Mouse (Mus musculus) hindbrain, embryonic 15.5 days (tissue): Measurements from ENCODE around the gene Gm5678. TPM values are rescaled to one million over a fixed set of nuclear protein-coding genes. Genes with fewer than 3 reads are reported as not detected.

Source experiments
- ATAC-seq: fragments of 200-750 bp; cut with Nextera tagmentation; 2 replicates; pipeline ENCODE4 v1.8.0; 2017; ENCODE audit warnings: low read depth, moderate number of reproducible peaks, moderate TSS enrichment; ENCODE audit not compliant: low FRiP score
- H3K27ac ChIP-seq: fragments of 300-500 bp; sonication (generic); replicated peaks from 2 replicates; pipeline ENCODE4 v1.5.1; 2015; ENCODE audit warnings: mild to moderate bottlenecking, inconsistent platforms
- H3K27me3 ChIP-seq: fragments of 300-500 bp; sonication (generic); 2 replicates; pipeline ENCODE4 v1.6.1; 2015; ENCODE audit warnings: control low read depth, inconsistent platforms
- H3K36me3 ChIP-seq: fragments of 300-500 bp; sonication (generic); 2 replicates; pipeline ENCODE4 v1.6.1; 2015; ENCODE audit warnings: control low read depth, inconsistent platforms
- H3K4me1 ChIP-seq: fragments of 300-500 bp; sonication (generic); replicated peaks from 2 replicates; pipeline ENCODE4 v1.6.1; 2015; ENCODE audit warnings: control low read depth, inconsistent platforms
- H3K4me2 ChIP-seq: fragments of 300-500 bp; sonication (generic); 2 replicates; pipeline ENCODE4 v1.6.1; 2015; ENCODE audit warnings: moderate library complexity, mild to moderate bottlenecking, inconsistent platforms
- H3K4me3 ChIP-seq: fragments of 300-500 bp; sonication (generic); 2 replicates; pipeline ENCODE4 v1.5.1; 2015; ENCODE audit warnings: mild to moderate bottlenecking, inconsistent platforms
- H3K9ac ChIP-seq: fragments of 300-500 bp; sonication (generic); 2 replicates; pipeline ENCODE4 v1.6.1; 2015; ENCODE audit warnings: inconsistent platforms
- H3K9me3 ChIP-seq: fragments of 300-500 bp; sonication (generic); 2 replicates; pipeline ENCODE4 v1.6.1; 2016; ENCODE audit warnings: control low read depth, inconsistent platforms
- whole genome bisulfite sequencing: fragments of 180-500 bp; shearing (Covaris S2); methylation state at CpG from one replicate; pipeline ENCODE4 v1.1.7; 2015; 5-methylcytosine and 5-hydroxymethylcytosine counted together
- polyA plus RNA-seq: library from polyadenylated mRNA; unstranded; fragments of >200 nt; fragmentation: Nextera tagmentation; extraction: Ambion mirVana; gene quantifications from 2 replicates; pipeline ENCODE4 v1.2.1, GENCODE M21; 2015

The Gm5678 gene
- polyA plus RNA-seq, 1 experiment from 2014 or later = not detected

GRCm38 (mm10) chr16:93594448-93594847, 33.4 kb upstream of the Gm5678 start:
- no peak overlapping the region for H3K4me3 ChIP-seq
- no peak for ATAC-seq
- 94% methylated on average over 10 of the region's 10 CpGs for WGBS
- no peak overlapping the region for H3K27ac ChIP-seq
- H3K4me1 ChIP-seq = no peaks in the 10 kb centered on the region
- no peak overlapping the region for H3K4me2 ChIP-seq
- H3K9ac ChIP-seq = no peak overlapping the region
- H3K36me3 ChIP-seq = peaks cover 52% of the 10 kb centered on the region
- no peaks in the 10 kb centered on the region for H3K9me3 ChIP-seq
- no peaks in the 10 kb centered on the region for H3K27me3 ChIP-seq

- WGBS = 90% methylated on average over 5 of the region's 5 CpGs
- no peak overlapping the region for H3K27ac ChIP-seq
- no peak for ATAC-seq
- no peak overlapping the region for H3K9ac ChIP-seq
- H3K27me3 ChIP-seq = no peaks in the 10 kb centered on the region
- no peaks in the 10 kb centered on the region for H3K4me1 ChIP-seq
- H3K4me2 ChIP-seq = no peak overlapping the region
- H3K36me3 ChIP-seq = peaks cover 39% of the 10 kb centered on the region
- no peak overlapping the region for H3K4me3 ChIP-seq
- H3K9me3 ChIP-seq = no peaks in the 10 kb centered on the region
Measured at GRCm38 (mm10) chr16:93595766-93596165, 32.1 kb upstream of the Gm5678 start.

- H3K4me1 ChIP-seq = no peaks in the 10 kb centered on the region
- no peak overlapping the region for H3K4me2 ChIP-seq
- H3K27ac ChIP-seq = no peak overlapping the region
- peaks cover 35% of the 10 kb centered on the region for H3K36me3 ChIP-seq
- WGBS = 96% methylated on average over 7 of the region's 7 CpGs
- H3K4me3 ChIP-seq = no peak overlapping the region
- no peak for ATAC-seq
- no peaks in the 10 kb centered on the region for H3K9me3 ChIP-seq
- H3K27me3 ChIP-seq = no peaks in the 10 kb centered on the region
- H3K9ac ChIP-seq = no peak overlapping the region
Measured at GRCm38 (mm10) chr16:93596807-93597206, 31.1 kb upstream of the Gm5678 start.

- 93% methylated on average over 9 of the region's 9 CpGs for WGBS
- Histone ChIP-seq H3K9me3 (no peaks in the 10 kb centered on the region), H3K4me1 (no peaks in the 10 kb centered on the region), H3K36me3 (peaks cover 35% of the 10 kb centered on the region), H3K9ac (no peak overlapping the region), H3K4me3 (no peak overlapping the region), H3K27ac (no peak overlapping the region), H3K27me3 (no peaks in the 10 kb centered on the region), H3K4me2 (no peak overlapping the region)
- ATAC-seq = no peak
Measured at GRCm38 (mm10) chr16:93597551-93597950, 30.3 kb upstream of the Gm5678 start.

DNA sequence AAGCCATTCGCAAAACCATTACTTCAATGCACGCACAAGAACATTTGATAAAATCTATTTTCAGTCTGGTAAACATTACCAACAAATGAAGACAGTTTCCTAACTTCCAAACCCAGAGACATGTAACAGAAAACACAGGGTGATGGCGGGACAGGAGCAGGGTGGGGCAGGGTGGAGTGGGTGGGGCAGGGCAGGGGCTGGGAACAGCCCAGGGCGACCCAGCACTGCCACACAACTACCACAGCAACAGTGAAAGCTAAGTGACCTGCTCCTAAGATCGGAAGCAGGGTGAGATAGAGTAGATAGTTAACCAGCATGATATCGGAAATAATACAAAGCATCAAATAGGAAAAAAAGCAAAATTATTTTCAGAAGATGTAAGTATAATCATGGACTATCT, 28.4 kb upstream of the Gm5678 start:
- H3K4me1 ChIP-seq = peaks cover 9% of the 10 kb centered on the region
- no peak overlapping the region for H3K4me2 ChIP-seq
- no peak overlapping the region for H3K4me3 ChIP-seq
- H3K9ac ChIP-seq = no peak overlapping the region
- H3K36me3 ChIP-seq = peaks cover 23% of the 10 kb centered on the region
- ATAC-seq = no peak
- H3K27ac ChIP-seq = no peak overlapping the region
- 93% methylated on average over 6 of the region's 6 CpGs for WGBS
- H3K9me3 ChIP-seq = no peaks in the 10 kb centered on the region
- no peaks in the 10 kb centered on the region for H3K27me3 ChIP-seq

GRCm38 (mm10) chr16:93603439-93604212, 24.3 kb upstream of the Gm5678 start, which contains the start of gene Setd4:
TSS of gene Setd4 (minus strand) at chr16:93604063.
- peaks cover 24% of the 10 kb centered on the region for H3K4me1 ChIP-seq
- no peaks in the 10 kb centered on the region for H3K9me3 ChIP-seq
- H3K9ac ChIP-seq = peak within 1 kb of the TSS; percentile 80
- peak within 1 kb of the TSS; percentile 83 for H3K4me2 ChIP-seq
- under 1% methylated on average over 55 of the region's 55 CpGs for WGBS
- peak within 1 kb of the TSS; percentile 71 for H3K4me3 ChIP-seq
- H3K27me3 ChIP-seq = no peaks in the 10 kb centered on the region
- H3K27ac ChIP-seq = peak within 1 kb of the TSS; percentile 92
- ATAC-seq = peak; percentile 94
- peaks cover 4% of the 10 kb centered on the region; the same call in 1 of the 2 replicates for H3K36me3 ChIP-seq

DNA sequence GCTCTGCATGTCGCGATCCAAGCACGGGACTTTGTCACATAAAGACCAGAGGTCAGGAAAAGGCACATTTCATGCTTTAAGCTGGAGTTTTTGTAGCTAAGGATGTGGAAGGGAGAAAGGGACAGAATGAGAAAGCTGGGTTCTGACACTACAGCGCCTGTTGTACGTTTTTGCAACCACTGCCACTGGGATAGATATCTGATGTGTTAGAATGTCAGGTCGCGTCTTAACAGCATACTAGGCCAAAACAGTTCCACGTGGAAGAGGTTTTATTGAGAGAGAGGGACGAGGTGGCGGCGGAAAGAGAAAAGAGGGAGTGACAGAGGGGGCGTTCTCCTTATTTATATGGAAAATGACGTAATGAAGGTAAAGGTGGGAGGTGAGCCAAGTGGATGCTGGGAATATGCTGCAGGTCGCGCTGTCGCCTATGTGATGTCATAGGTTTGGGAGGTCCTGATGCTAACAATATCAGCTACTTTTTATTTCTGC, 23.4 kb upstream of the Gm5678 start:
- H3K4me3 ChIP-seq = peak overlapping the region; percentile 71
- no peaks in the 10 kb centered on the region for H3K27me3 ChIP-seq
- no peaks in the 10 kb centered on the region for H3K9me3 ChIP-seq
- 5% methylated on average over 16 of the region's 16 CpGs for WGBS
- peaks cover 33% of the 10 kb centered on the region for H3K4me1 ChIP-seq
- peak overlapping the region; percentile 80 for H3K9ac ChIP-seq
- no peaks in the 10 kb centered on the region for H3K36me3 ChIP-seq
- H3K27ac ChIP-seq = peak overlapping the region; percentile 92
- ATAC-seq = no peak
- peak overlapping the region; percentile 83 for H3K4me2 ChIP-seq

- H3K4me3 ChIP-seq = peak within 1 kb of the TSS; percentile 71
- peaks cover 5% of the 10 kb centered on the region; the same call in 1 of the 2 replicates for H3K36me3 ChIP-seq
- peak within 1 kb of the TSS; percentile 83 for H3K4me2 ChIP-seq
- peaks cover 38% of the 10 kb centered on the region for H3K4me1 ChIP-seq
- no peak for ATAC-seq
- peak within 1 kb of the TSS; percentile 92 for H3K27ac ChIP-seq
- peak within 1 kb of the TSS; percentile 25; the same call in 1 of the 2 replicates for H3K9ac ChIP-seq
- no peaks in the 10 kb centered on the region for H3K9me3 ChIP-seq
- 48% methylated on average over 4 of the region's 4 CpGs for WGBS
- no peaks in the 10 kb centered on the region for H3K27me3 ChIP-seq
Measured at GRCm38 (mm10) chr16:93605553-93605952, 22.3 kb upstream of the Gm5678 start, which contains the start of gene Cbr1. TSS of gene Cbr1 (plus strand) at chr16:93605853.

GRCm38 (mm10) chr16:93606146-93606545, 21.8 kb upstream of the Gm5678 start:
- peaks cover 6% of the 10 kb centered on the region for H3K36me3 ChIP-seq
- no peak overlapping the region for H3K4me2 ChIP-seq
- H3K9ac ChIP-seq = no peak overlapping the region
- no peaks in the 10 kb centered on the region for H3K27me3 ChIP-seq
- no peak overlapping the region for H3K4me3 ChIP-seq
- H3K27ac ChIP-seq = no peak overlapping the region
- H3K9me3 ChIP-seq = no peaks in the 10 kb centered on the region
- 90% methylated on average over 7 of the region's 7 CpGs for WGBS
- peaks cover 38% of the 10 kb centered on the region for H3K4me1 ChIP-seq
- no peak for ATAC-seq

DNA sequence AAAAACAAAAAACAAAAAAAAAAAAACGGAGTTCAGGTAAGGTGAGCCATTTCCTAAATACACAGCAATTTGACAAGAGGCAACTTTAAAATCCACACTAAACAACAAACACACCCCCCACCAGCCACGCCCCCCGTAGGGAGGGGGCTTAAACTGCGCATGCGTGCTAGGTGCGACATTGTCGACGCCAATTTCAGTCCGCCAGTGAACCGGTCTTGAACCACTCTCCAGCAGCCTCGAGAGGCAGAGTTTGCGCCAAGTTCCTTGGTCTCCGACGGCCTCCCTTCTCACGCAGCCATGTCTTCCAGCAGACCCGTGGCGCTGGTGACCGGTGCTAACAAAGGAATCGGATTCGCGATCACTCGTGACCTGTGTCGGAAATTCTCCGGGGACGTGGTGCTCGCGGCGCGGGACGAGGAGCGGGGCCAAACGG, 20.2 kb upstream of the Gm5678 start:
- peak; percentile 35; the same call in 1 of the 2 replicates for ATAC-seq
- Histone ChIP-seq H3K4me3 (peak overlapping the region; percentile 65), H3K9ac (peak overlapping the region; percentile 65), H3K27me3 (no peaks in the 10 kb centered on the region), H3K4me2 (peak overlapping the region; percentile 75), H3K36me3 (peaks cover 15% of the 10 kb centered on the region), H3K9me3 (no peaks in the 10 kb centered on the region), H3K27ac (peak overlapping the region; percentile 83), H3K4me1 (peaks cover 36% of the 10 kb centered on the region)
- WGBS = 0% methylated on average over 32 of the region's 32 CpGs

DNA sequence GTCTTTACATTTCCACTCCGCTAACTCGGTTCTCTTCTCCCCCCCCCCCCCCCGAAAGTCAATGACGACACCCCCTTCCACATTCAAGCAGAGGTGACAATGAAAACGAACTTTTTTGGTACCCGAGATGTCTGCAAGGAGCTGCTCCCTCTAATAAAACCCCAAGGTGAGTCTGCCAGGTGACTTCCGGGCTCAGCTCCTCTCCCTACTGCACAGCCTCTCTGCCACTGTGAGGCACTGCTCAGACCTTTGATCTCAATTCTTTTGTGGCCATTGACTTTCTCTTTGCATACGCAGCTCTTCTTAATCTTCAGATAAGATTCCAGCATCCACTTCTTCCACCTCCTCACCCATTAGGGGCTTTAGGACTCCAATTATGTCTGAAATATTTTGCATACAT, 19.2 kb upstream of the Gm5678 start:
- 74% methylated on average over 8 of the region's 8 CpGs for WGBS
- Histone ChIP-seq H3K4me1 (peaks cover 33% of the 10 kb centered on the region), H3K9ac (no peak overlapping the region), H3K27ac (no peak overlapping the region), H3K4me3 (peak overlapping the region; percentile 65), H3K4me2 (peak overlapping the region; percentile 75), H3K9me3 (no peaks in the 10 kb centered on the region), H3K36me3 (peaks cover 15% of the 10 kb centered on the region), H3K27me3 (no peaks in the 10 kb centered on the region)
- ATAC-seq = no peak

- Histone ChIP-seq H3K27me3 (no peaks in the 10 kb centered on the region), H3K4me3 (no peak overlapping the region), H3K4me2 (no peak overlapping the region), H3K9me3 (no peaks in the 10 kb centered on the region), H3K9ac (no peak overlapping the region), H3K27ac (no peak overlapping the region), H3K4me1 (peaks cover 25% of the 10 kb centered on the region), H3K36me3 (peaks cover 15% of the 10 kb centered on the region)
- ATAC-seq = no peak
- 97% methylated on average over 4 of the region's 4 CpGs for WGBS
Measured at GRCm38 (mm10) chr16:93609796-93610195, 18.1 kb upstream of the Gm5678 start.
